Mouse (Mus musculus): ENCODE data around the gene Slfn2. TPM values are rescaled to one million over a fixed set of nuclear protein-coding genes. Genes with fewer than 3 reads are reported as not detected.

Slfn2 gene
- total RNA-seq, 2 experiments from 2014 or later: 0.60 to 0.83 TPM

GRCm38 (mm10) chr11:83077714-83078422 is 13.0 kb downstream of the Slfn2 start:
- peak in 1 of 2 experiments; percentile 9 for DNase-seq

GRCm38 (mm10) chr11:83078423-83079140 is 13.7 kb downstream of the Slfn2 start:
- DNase-seq: no peak

DNA sequence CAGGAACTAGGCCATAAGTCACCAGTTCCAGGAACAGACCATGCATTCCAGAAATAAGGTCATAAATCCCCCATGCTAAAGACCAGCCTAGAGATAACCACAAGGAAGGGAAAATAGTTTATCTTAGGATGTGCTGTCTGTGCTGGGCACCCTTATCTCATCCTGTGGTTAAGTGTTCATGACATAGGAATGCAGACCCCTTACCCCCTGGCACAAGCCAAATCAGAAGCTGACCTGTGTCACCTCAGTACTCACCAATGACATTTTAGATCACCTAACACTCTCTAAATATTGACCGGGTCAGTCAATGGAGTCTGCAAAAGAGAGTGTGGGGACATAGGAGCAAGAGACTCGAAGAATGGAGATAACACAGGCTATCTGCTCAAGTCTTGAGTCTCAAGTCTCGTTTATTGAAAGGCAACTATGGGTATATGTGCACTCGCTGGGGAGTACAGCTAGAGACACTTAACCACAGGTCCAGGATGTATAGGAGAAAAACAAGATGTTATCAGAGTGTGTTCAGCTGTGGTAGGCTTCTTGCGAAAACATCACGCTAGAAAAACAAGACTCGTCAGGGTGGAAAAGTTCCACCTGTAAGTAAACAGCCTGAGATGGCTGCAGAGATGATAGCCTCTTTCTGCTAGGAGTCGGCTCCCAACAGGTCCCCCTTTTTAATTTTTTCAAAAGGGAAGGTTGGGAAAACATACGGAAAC is 14.7 kb downstream of the Slfn2 start:
- DNase-seq: no peak

GRCm38 (mm10) chr11:83082741-83083473 is 18.0 kb downstream of the Slfn2 start:
- DNase-seq: no peak

GRCm38 (mm10) chr11:83084161-83084560 is 19.2 kb downstream of the Slfn2 start:
- no peak for DNase-seq

DNA sequence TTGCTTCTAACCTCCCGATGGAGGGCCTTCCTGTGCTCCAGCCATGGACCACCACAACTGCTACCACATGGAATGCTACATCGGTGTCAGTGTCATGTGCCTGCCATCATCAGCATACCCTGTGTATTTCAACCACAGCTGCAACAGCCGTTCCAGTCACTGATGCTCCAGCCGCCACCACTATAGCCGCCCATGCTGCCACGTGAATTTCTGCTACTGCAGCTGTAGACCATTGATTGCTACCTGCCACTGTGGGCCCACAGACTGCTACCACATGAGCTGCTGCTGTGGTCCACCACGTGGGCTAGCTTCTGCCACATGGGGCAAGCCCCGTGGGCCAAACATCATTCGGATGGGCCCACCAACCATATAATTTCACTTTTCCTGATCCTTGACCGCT is 19.8 kb downstream of the Slfn2 start:
- no peak for DNase-seq

DNA sequence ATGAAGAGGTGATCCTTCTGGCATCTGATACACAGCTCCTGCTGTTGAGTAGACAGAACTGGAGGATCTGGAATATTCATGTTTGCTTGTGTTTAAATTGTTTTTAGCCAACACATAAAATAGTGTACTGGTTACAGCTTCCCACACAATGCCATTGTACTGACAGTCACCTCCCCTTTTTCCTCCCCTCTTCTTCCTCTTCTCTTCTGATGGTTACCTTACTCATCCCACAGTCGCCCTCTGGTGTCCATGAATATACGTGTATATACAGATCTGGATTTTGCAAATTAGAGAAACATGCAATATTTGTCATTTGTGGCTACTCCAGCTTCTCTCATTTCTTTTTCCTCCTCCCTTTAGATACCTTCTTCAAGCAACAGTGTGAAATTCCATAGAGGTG is 50.2 kb downstream of the Slfn2 start:
- no peak for DNase-seq

DNA sequence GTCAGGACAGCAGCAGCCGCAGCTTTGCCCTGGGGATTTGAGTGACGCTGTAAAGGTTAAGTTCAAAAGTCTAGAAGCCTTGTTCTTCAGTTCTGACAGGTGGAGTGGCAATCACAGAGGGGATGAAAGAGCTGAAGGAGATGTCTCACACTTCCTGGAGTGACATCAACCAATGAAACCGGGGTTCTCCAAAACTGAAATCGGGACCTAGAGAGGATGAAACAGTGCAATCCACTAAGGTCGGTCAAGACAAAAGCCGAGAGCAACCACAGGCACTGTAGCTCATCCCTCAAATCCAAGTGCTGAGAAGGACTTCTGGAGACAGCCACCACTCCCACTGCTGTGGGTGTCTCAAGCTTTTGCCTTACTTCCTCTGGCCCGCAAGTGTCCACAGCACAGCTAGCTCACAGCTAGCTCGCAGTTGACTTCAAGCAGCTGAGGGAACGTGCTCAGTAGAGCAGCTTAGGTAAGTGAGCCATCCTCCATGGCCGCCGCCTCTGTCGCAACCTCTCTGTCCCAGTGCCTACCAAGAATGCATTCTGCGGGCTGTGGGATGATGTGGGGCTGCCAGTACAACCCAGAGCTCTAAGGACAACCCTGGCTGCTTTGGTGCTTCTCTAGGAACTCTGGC is 51.8 kb downstream of the Slfn2 start, which contains the start of gene Slfn1:
TSS of gene Slfn1 (plus strand) at position 253 of the 631 bp plus-strand sequence.
- DNase-seq: no peak

GRCm38 (mm10) chr11:83118056-83118455 is 53.1 kb downstream of the Slfn2 start:
- no peak for DNase-seq

Small RNA genes lying within 50 kb of the gene (microRNA-seq; reads per million reads assigned to microRNA genes)
- 0 reads per million in 2 experiments for gene Gm27598

Other genes starting within 250 kb of the Slfn2 start
- gene Rffl, start 193.9 kb upstream of the Slfn2 start, total RNA-seq (2021): 10 to 100 TPM; 10.7 to 11.7 TPM
- gene Rad51d, start 174.5 kb upstream of the Slfn2 start, total RNA-seq (2021): 10 to 100 TPM; 14.1 to 15.7 TPM
- not detected for gene Fndc8, start 173.0 kb upstream of the Slfn2 start, total RNA-seq (2021)
- 10 to 100 TPM; 44.6 to 49.0 TPM for gene Nle1, start 156.7 kb upstream of the Slfn2 start, total RNA-seq (2021)
- gene Unc45b, start 154.6 kb upstream of the Slfn2 start, total RNA-seq (2021): 1 to 10 TPM; 1.6 to 2.3 TPM
- gene Slfn5, start 113.8 kb upstream of the Slfn2 start, total RNA-seq (2021): 1 to 10 TPM; 3.5 to 4.6 TPM
- gene Slfn9, start 73.3 kb upstream of the Slfn2 start, total RNA-seq (2021): under 1 TPM; 0.25 to 0.40 TPM
- under 1 TPM; 0.32 to 0.68 TPM for gene Slfn8, start 44.3 kb upstream of the Slfn2 start, total RNA-seq (2021)
- gene Slfn1, start 51.7 kb downstream of the Slfn2 start, total RNA-seq (2021): not detected
- gene Slfn4, start 110.1 kb downstream of the Slfn2 start, total RNA-seq (2021): under 1 TPM in 1 of 2 experiments, not detected in 1; 0.13 TPM
- under 1 TPM; 0.38 to 0.45 TPM for gene Slfn3, start 126.2 kb downstream of the Slfn2 start, total RNA-seq (2021)
- not detected for gene Slfn14, start 221.6 kb downstream of the Slfn2 start, total RNA-seq (2021)
- gene Ap2b1, start 233.9 kb downstream of the Slfn2 start, total RNA-seq (2021): 100 to 1,000 TPM; 329 to 361 TPM
- gene Pex12, start 237.5 kb downstream of the Slfn2 start, total RNA-seq (2021): 1 to 10 TPM; 7.9 to 9.9 TPM